Mouse (Mus musculus): ENCODE data around the gene Pbld2. TPM values are rescaled to one million over a fixed set of nuclear protein-coding genes. Genes with fewer than 3 reads are reported as not detected.

Gene Pbld2
- total RNA-seq, 2 experiments from 2014 or later, result 2.1 to 2.4 TPM

DNA sequence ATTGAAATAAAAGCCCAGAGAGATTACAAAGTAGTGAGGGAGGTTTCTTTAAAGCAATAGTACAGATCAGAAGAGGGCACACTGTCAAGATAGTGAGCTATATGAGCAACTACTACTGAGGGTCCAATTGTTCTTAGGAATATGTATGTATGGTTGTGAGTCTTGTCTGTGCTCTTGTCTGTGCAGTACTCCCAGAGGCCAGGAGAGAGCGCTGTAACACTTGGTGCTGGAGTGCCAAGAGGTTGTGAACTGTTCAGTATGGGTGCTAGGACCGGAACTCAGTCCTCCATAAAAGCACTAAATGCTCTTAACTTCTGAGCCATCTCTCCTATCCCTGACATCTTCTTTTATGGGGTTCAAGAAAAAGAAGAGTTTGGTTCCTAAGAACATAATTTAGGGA, 30.5 kb downstream of the Pbld2 start:
- intact Hi-C loops (cut with DNase I), result no loop called here
- no peak for DNase-seq (ENCODE audit: low spot score in 2 of 2)

DNA sequence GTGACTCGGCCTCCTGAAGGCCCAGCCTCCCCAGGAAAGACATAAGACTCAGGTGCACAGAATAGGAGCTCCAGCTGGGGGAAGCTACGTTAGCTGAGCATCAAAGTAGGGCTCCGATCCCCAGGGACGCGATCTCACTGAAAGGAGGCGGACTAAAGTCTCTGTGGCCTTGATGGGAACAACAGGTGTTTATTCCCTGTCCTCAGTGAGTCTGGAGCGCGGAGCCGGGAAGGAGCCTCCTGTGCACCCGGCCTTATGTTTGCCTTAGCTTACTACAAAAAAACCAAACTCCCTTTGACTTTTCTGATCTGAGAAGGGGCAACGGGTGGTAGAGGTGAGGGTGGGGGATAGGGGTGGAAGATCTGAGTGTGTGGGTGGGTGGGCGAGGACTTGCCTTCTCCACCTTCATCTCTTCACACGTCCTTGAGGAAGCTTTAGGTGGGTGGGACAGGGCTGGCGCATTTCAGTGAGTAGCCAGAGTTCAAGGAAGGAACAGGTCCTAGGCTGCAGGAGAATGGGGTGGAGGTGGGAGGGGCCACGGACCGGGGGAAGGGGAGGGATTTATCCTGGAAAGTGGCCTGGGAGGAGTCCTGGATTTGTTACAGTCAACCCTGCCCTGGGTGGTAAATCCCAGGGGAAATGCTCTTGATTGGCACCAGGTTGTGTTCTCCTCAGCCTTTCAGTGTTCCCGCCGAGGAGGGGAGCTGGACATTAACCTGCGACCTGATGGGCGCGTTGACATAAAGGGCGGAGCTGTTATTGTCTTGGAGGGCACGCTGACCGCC, 33.0 kb downstream of the Pbld2 start:
- no peak for DNase-seq (ENCODE audit: low spot score in 2 of 2)
- intact Hi-C loops (cut with DNase I), result no loop called here

DNA sequence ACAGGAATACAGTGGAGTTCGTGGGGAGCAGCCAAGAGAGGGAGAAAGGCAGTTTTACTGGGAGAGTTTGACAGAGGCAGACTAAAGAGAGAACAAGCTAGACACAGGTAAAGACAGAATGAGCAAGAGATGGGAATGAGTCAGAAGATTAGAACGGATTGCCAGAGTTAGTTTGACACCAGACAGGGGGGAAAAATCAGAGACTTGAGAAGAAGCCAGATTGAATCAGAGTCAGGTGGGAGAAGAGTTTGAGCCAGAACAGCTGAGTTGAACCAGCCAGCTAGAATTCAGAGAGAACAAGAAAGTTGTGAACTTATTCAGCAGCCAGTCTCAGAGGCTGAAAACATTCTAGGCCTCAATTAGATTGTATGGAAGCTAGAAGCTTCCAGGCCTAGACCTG, 35.7 kb downstream of the Pbld2 start, which contains the start of gene Pbld1:
Gene Pbld1, plus strand, starts transcription at position 301 of the 400 bp plus-strand sequence.
- intact Hi-C loops (cut with DNase I), result loop anchor here (10.0 kb wide), 1 partner anchor 75 kb away; the partner anchor contains the start of gene Rufy2
- DNase-seq (ENCODE audit: low spot score in 2 of 2), result no peak

DNA sequence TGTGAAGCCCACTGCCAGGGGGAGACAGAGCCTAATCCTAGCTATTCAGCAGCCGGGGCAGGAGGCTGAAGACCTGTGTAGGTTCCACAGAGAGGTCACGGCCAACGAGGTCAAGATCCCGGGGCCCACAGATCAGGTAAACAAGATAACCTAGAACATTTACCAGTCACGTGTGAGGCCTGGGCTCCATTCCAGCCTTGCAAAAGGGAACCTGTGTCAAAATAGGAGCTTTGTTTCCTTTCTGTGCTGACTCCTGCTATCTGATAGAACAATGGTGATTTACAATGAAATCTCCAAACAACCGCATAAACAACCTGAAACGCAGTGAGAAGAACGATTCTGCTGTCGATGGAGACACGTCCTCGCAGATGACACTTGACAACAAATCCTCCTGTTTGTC, 36.3 kb downstream of the Pbld2 start:
- no peak for DNase-seq (ENCODE audit: low spot score in 2 of 2)
- intact Hi-C loops (cut with DNase I), result loop anchor here (10.0 kb wide), 1 partner anchor 76 kb away; the partner anchor contains the start of gene Rufy2

DNA sequence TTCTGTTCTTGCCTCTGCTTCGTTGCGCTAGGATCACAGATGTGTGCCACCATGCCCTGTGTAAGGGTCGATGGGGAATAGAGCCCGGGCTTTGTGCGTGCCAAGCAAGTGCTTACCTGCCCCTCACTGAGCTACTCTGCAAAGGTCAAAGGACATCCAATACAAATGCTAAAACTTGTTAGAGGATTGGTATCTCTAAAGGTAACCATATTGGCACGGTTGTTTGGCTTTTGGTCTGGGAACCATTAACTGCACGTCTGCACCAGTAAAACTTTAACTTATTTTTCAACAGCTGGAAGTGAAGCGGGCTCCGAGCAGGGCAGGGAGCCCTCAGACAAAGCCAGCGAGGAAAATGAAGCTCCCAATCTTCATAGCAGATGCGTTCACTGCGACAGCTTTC, 37.2 kb downstream of the Pbld2 start:
- DNase-seq (ENCODE audit: low spot score in 2 of 2), result no peak
- intact Hi-C loops (cut with DNase I), result loop anchor here (10.0 kb wide), 1 partner anchor 76 kb away; the partner anchor contains the start of gene Rufy2

DNA sequence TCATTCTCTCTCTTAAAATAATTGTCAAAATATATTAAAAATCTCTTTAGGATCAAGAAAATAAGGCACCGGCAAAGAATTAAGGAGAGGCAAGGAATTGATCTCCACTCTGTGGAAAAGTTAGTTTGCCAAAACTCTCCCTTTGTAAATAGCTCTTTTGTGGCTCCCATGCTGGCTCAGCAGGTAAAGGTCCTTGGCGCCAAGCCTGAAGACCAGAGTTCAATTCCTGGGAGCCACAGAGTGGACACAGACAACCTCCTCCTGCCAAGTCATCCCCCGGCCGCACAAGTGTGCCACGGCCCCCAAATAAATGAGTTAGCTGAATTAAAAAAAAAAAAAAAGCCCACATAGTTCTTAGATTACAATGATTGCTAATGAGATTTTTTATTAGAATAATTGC, 38.6 kb downstream of the Pbld2 start:
- intact Hi-C loops (cut with DNase I), result loop anchor here (10.0 kb wide), 1 partner anchor 78 kb away; the partner anchor contains the start of gene Rufy2
- DNase-seq (ENCODE audit: low spot score in 2 of 2), result no peak

DNA sequence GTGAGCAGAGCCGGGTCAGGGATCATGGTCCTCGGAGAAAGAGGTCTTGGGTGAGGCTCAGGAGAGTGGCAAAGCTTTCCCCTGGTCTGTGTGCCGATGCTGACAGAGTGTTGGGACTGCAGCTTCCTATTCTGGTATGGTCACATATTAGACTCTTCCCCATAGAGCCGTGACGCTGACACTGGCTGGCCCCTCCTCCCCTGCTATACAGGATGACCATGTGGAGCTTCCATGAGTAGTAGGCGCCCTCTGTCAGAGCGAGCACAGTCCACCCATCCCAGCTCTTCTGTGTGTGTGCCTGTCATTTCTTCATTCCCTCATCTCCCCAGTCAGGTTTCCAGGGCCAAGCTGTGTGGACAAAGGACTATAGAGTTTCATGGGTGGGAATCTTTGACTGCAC, 39.2 kb downstream of the Pbld2 start:
- intact Hi-C loops (cut with DNase I), result loop anchor here (10.0 kb wide), 1 partner anchor 79 kb away; the partner anchor contains the start of gene Rufy2
- DNase-seq (ENCODE audit: low spot score in 2 of 2), result no peak

DNA sequence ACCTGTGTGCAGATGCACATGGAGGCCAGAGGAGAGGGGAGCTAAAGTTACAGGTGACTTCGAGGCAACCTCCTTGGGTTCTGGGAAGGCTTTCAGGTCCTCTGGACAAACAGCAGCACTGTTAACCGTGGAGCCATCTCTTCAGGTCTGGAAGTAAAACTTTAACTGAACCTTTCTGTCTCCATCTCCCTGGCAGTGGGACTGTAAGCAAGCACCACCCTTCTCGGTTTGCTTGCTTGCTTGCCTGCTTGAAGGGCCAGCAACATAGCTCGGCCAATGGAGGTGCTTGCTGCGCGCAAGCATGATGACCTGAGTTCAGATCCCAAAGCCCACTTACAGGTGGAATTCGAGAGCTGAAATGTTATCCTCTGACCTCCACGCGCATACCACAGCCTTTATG, 40.4 kb downstream of the Pbld2 start:
- DNase-seq (ENCODE audit: low spot score in 2 of 2), result no peak
- intact Hi-C loops (cut with DNase I), result loop anchor here (2.0 to 10.0 kb wide), 2 partner anchors 40 to 80 kb away; partner anchors contain the start of genes Hnrnph3, Pbld2 and Rufy2

DNA sequence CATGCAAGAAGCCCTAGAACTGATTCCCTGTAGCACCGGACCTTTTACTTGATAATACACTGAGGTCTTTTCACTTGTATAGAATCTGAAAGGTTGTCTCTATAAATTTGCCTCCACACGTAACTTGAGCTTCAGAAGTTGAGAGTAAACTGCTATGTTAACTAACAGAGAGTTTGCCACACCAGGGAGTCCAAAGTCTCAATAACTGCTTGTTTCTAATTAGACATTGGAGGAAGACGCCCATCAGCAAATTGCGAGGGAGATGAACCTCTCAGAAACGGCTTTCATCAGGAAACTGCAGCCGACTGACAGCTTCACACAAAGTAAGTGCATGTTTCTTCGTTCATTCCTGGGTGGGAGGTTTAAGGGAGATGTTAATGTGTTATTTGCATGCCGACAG, 41.4 kb downstream of the Pbld2 start:
- intact Hi-C loops (cut with DNase I), result loop anchor here (2.0 to 10.0 kb wide), 2 partner anchors 41 to 81 kb away; partner anchors contain the start of genes Hnrnph3, Pbld2 and Rufy2
- no peak for DNase-seq (ENCODE audit: low spot score in 2 of 2)

DNA sequence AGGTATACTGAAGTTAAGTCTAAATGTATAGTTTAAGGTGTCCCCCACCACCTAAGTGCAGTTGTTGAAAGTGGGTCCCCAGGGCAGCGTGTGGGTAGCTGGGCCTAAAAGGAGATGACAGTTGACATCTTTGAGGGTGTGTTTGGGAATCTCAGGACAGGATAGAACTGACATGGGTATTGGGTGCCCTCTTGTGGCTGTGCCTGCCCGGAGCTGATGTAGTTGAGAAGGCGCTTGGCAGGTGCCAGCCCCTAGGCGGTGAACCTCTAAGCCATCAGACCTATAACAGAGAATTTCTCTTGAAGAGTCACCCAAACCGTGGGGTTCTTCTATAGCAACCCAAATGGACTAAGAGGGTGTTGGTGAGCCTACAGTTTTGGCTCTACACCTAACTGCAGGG, 41.9 kb downstream of the Pbld2 start:
- intact Hi-C loops (cut with DNase I), result loop anchor here (2.0 to 10.0 kb wide), 2 partner anchors 41 to 81 kb away; partner anchors contain the start of genes Hnrnph3, Pbld2 and Rufy2
- DNase-seq (ENCODE audit: low spot score in 2 of 2), result peak; percentile 71 to 80

DNA sequence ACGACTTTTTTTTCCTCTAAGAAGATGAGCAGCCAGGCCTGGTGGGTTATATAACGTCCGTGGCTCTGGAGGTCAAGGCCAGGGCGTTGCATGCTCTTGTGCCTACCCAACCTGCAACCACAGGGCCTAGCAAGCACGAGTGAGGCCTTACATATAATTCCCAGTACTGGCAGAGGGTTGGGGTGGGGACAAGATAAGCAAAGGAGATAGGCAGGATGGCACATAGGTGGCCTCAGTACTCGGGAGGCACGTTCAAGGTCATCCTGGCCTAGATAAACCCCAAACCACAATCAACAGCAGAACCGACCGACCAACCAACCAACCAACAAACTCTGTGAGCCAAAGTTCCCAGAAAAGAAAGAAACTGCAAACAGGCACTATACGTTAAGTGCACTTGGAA, 62.2 kb downstream of the Pbld2 start:
- no peak for DNase-seq (ENCODE audit: low spot score in 2 of 2)
- intact Hi-C loops (cut with DNase I), result loop anchor here (10.0 kb wide), 1 partner anchor 272 kb away; no protein-coding TSS in a partner anchor

DNA sequence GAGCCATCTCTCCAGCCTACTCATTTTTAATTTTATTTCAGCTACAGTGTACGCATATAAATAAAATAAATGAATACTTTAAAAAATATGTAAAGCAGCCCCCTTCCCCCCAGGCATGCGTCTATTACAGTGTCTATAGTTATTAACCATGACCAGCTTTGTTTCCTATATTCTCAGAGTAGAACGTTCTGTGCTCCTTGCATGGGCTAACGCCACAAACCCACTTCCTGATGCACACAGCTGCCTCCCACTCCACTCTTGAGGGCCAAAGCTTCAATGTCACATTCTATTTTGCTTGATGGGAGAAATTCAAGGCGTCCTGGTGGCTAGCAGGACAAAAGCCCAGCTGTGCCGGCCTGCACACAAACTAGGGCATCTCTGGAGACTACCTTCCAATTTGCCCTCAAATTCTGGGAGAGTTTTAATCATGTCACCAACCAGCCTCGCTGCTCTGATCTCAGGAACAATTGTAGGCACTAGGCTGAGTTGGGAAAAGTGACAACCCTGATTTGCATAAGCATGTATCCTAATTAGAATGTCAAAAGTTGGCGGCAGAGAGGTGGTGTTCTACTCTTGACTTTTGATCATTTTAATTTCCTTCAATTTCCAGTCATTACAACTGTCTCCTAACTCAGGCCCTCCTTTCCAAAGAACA, 65.1 kb downstream of the Pbld2 start:
- intact Hi-C loops (cut with DNase I), result loop anchor here (10.0 kb wide), 1 partner anchor 274 kb away; no protein-coding TSS in a partner anchor
- DNase-seq (ENCODE audit: low spot score in 2 of 2), result no peak

DNA sequence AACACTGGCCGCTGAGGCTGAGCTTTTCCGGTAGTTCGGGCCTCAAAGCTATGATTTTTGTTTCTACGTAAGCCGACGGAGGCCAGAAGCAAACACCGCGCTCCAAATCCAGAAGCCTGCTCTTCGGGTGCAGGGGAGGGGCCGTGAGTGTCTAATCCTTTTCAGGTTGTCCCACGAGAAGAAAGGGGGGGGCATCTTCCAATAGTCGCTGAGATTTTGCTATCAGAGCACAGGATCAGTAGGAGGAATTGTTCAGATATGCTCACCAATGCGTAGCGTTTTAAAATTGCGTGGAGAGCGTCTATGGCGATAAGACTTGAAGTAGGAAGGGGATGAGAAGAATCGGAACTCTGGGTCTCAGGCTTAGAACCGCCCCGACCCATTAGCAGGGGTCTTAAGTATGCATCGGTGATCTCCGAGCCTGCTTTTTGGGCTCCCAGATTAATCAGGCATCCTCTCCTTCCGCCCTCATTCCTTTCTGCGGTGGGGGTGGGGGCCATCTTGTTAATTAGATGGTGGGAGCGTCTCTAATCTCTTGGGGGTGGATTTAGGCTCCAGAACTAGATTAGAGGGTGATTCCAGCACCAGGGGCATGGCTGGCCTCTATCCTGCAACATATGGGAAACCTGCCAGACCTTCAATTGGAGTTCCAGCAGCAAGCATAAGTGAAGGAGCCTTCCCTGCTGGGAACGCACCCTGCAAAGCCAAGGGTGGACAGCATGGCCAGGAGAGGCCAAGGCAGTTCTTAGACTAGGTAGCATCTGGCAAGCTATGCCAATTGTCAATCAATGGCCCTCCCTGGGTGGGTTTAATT, 65.8 kb downstream of the Pbld2 start:
- peak; percentile 20 to 21 for DNase-seq (ENCODE audit: low spot score in 2 of 2)
- intact Hi-C loops (cut with DNase I), result loop anchor here (10.0 kb wide), 1 partner anchor 275 kb away; no protein-coding TSS in a partner anchor

DNA sequence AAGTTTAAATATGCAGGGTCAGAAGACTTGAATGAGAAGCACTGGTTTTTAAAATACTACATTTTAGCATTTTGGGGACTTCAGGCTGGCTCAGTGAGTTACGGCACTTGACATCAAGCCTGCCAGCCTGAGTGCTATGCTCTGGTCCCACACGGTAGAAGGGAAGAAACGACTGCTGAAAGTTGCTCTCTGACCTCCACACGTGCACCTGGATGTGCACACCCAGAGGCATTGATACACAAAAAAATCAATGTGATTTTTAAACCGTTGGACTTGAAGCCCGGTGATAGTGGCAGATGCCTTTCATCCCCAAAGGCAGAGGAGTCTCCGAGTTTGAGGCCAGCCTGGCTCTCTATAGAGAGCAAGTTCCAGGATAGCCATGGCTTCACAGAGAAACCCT, 67.8 kb downstream of the Pbld2 start:
- no peak for DNase-seq (ENCODE audit: low spot score in 2 of 2)
- intact Hi-C loops (cut with DNase I), result no loop called here

DNA sequence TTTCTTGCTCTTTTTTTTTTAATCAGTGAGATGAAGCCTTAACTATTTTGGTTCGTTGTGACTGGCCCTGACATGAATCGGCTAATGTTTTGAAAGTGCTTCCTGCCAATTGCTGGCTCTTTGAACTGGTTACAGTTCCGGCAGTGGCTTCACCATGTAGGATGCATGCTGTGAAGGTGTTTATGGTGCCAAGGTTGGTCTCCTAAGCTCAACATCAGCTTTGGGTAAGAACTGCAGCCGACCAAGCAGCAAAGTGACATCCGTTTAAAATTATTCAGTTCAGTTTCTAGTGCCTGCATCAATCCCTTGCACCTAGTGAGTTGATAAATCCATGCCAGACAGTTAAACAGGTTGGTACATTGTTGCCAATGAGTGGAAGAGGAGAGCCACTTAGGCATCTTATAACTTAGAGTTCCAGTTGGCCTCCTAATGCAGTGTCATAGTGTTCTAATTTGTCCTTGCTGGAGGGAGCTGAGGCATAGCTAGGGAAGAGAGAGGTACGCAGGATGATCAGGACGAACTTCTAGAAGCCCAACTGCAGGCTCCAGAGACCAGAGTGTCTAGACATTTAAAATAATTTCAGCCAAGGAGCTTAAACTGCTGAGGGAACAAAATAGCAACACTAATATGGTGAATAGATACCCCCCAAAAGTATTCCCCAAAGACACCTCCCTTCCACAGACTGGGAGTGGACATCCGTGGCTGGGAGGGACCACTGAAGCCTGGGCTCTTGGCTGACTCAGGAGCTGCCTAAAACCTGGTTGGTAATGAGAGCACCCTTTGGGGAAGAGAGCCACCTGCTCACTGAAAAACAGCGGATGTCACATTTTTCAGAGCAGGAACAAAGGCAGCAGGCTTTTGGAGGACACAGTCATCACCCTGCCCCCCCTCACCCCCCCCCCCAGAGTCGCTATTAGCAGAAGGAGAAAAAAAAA, 68.8 kb downstream of the Pbld2 start:
- no peak for DNase-seq (ENCODE audit: low spot score in 2 of 2)
- intact Hi-C loops (cut with DNase I), result no loop called here

DNA sequence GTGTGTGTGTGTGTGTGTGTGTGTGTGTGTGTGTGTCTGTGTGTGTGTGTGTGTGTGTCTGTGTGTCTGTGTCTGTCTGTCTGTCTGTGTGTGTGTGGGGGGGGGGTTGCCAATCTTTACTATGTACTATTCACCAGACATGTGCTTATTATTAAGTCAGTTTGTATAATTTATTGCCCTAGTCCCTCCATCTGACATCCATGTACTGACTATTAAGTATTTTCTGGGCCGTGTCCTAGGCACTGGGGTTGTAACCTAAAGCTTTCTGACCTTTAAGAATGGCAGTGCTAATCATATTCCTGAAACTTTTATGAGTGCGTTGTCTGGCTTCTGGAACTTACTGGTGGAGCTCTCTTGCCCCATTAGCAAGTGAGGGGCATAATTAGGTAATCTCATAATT, 72.6 kb downstream of the Pbld2 start:
- intact Hi-C loops (cut with DNase I), result no loop called here
- DNase-seq (ENCODE audit: low spot score in 2 of 2), result no peak

DNA sequence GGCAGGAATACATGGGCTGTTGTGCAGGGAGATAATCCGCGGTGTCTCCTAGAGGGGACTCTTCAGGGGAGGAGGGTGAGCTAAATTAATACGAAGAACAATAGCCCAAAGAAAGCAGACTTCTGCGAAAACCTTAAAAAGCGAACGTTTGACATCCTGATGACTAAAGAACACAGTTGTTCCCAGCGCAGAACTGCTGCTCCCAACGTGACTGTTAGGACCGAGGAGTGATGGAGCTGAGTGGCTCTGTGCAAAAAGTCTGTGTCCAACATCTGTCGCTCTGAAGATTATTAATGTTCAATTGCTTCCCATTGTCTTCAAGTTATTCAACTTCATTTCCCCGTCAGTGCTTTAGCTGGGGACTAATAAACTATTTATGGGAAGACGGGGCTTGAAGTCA, 74.1 kb downstream of the Pbld2 start:
- DNase-seq (ENCODE audit: low spot score in 2 of 2), result no peak
- intact Hi-C loops (cut with DNase I), result no loop called here

DNA sequence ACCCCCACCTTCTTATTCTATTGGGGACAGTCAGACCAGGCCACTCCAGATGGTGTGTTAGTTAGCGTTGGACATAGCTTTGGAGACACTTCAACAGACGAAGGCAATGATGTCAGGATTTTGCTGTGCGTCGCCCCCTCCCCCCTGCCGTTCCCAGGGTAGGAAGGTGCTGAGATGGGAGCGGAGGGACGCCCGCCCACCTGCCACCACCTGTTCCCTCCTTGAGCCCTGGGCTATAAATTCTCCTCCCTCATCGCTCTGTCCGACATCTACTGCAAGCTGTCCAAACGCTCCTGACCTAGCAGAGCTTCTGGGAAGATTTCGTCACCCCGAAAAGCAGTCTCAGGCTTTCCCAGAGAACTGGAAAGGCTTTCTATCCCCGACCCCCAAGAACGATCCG, 75.4 kb downstream of the Pbld2 start, which contains the start of gene Atoh7:
Gene Atoh7, plus strand, starts transcription at position 131 of the 400 bp plus-strand sequence.
- intact Hi-C loops (cut with DNase I), result no loop called here
- DNase-seq (ENCODE audit: low spot score in 2 of 2), result peak; percentile 13 to 82

Measured in left cerebral cortex, postnatal 25 days (tissue).